Mouse (Mus musculus): Measurements from ENCODE around the gene Taok3.

DNA sequence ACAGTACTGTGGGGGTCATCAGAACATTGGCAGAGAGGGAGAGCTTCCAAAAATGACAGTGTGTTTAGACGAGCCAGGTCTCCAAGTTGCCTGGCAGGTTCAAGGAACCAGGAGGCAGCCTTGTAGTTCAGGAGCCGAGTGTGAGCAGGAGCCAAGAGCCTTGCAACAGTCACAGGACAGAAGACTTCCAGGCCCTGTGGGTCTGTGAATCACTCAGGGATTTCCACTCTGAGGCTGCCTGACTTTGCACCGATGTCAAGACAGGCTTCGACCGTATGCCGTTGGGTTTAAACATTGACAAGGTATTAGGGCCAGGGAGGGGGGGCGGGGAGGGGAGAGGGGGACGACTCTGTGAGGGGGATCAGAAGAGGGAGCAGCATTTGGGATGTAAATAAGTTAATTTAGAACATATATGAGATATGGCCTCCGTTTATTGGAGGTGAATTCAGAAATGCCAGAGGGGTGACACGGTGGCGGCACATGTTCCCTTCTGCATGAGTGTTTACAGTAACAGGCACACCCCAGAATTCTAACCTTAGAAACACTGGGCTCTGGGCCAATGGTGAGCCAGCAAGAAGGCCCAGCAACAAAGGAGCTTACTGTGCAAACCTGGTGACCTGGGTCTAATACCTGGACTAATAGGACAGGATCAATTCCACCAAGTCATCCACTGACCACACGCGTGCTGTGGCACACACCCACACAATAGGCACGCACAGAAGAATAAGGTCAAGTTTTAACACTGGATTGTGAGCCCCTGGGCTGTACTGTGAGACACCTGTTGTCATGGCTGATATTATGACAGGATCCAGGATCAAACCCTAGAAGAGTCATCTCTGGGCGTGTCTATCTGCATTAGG, 159.1 kb downstream of the Taok3 start:
- TF ChIP-seq CTCF (IDR thresholded peaks at IDR 0.05) (no peak), POLR2A (IDR thresholded peaks at IDR 0.05; ENCODE audit: insufficient read depth, low read depth, low read length) (no peak), EP300 (IDR thresholded peaks at IDR 0.05; ENCODE audit: insufficient read depth, low read depth, low read length) (no peak)
